In genomic region chr5:138084507-138084906, GRCm38 (mm10) we compare ENCODE assay signal across 9 mouse cellular contexts. TPM values are rescaled to one million over a fixed set of nuclear protein-coding genes. Genes with fewer than 3 reads are reported as not detected.
DNase-seq lines count a peak whose midpoint lies in the region; ATAC-seq and TF ChIP-seq lines count a peak whose summit lies in the region.
"Had no signal": no experiment of that assay in that cellular context is flagged by ENCODE, and none has a peak within 500 bp of the region (broad histone marks: within the 10 kb centered on the region; RNA-seq: fewer than 3 reads in every experiment).

No protein-coding gene starts in this region.

- 0 out of 2 replicates have a peak, but pooled peaks cover 3% of the 10 kb centered on the region for H3K4me1 ChIP-seq in lung, embryonic 14.5 days (ENCODE audit: insufficient read depth)
- peaks cover 12% of the 10 kb centered on the region for H3K4me1 ChIP-seq in limb, embryonic 10.5 days
- peaks cover 37% of the 10 kb centered on the region for H3K4me1 ChIP-seq in neural tube, embryonic 13.5 days (replicated peaks)

- peak overlapping the region; percentile 95 for H3K4me3 ChIP-seq in lung, embryonic 14.5 days (ENCODE audit: low read depth, low read length)
- peak overlapping the region; percentile 87 for H3K4me3 ChIP-seq in limb, embryonic 10.5 days
- H3K4me3 ChIP-seq in neural tube, embryonic 13.5 days, result peak overlapping the region; percentile 95

- ATAC-seq in lung, embryonic 14.5 days (ENCODE audit: insufficient read depth), result no peak
- peak; percentile 72 for ATAC-seq in erythroblast, adult 5-6 weeks (replicated peaks; ENCODE audit: low FRiP score, poor library complexity, severe bottlenecking)
- peak; percentile 37; the same call in 1 of the 2 replicates for ATAC-seq in neural tube, embryonic 13.5 days (ENCODE audit: low read depth)

- 37% methylated on average over 2 of the region's 2 CpGs for WGBS in lung, embryonic 14.5 days
- 33% methylated on average over 2 of the region's 2 CpGs for WGBS in limb, embryonic 10.5 days
- 67% methylated on average over 2 of the region's 2 CpGs for WGBS in neural tube, embryonic 13.5 days

- DNase-seq in lung, embryonic 14.5 days, result peak; percentile 6
- DNase-seq in lung, postnatal 4 days, result no peak
- DNase-seq in limb, embryonic 10.5 days (ENCODE audit: low spot score), result peak; percentile 35
- DNase-seq in c-Kit-positive CD71-positive TER-119-positive erythroid progenitor cells, embryonic 14.5 days (ENCODE audit: low spot score), result no peak
- DNase-seq in urinary bladder, postnatal 14 days (ENCODE audit: low spot score), result no peak
- DNase-seq in frontal cortex, postnatal 25 days (ENCODE audit: low spot score in 2 of 2), result no peak

- no peaks in the 10 kb centered on the region for H3K27me3 ChIP-seq in lung, embryonic 14.5 days (ENCODE audit: insufficient read depth, low read length)
- no peaks in the 10 kb centered on the region for H3K27me3 ChIP-seq in limb, embryonic 10.5 days (ENCODE audit: low read depth, poor library complexity, severe bottlenecking)
- no peaks in the 10 kb centered on the region for H3K27me3 ChIP-seq in neural tube, embryonic 13.5 days

- H3K4me2 ChIP-seq in lung, embryonic 14.5 days, result peak overlapping the region; percentile 77
- H3K4me2 ChIP-seq in neural tube, embryonic 13.5 days, result peak overlapping the region; percentile 87

- H3K27ac ChIP-seq in lung, embryonic 14.5 days (ENCODE audit: low read depth), result no peak overlapping the region
- H3K27ac ChIP-seq in limb, embryonic 10.5 days, result peak overlapping the region; percentile 97
- no peak overlapping the region for H3K27ac ChIP-seq in neural tube, embryonic 13.5 days (replicated peaks)

- peak overlapping the region; percentile 98 for H3K9ac ChIP-seq in lung, embryonic 14.5 days
- H3K9ac ChIP-seq in neural tube, embryonic 13.5 days, result peak overlapping the region; percentile 99

- no peaks in the 10 kb centered on the region for H3K9me3 ChIP-seq in lung, embryonic 14.5 days (ENCODE audit: low read depth, low read length)
- H3K9me3 ChIP-seq in limb, embryonic 10.5 days (replicated peaks), result no peaks in the 10 kb centered on the region
- H3K9me3 ChIP-seq in neural tube, embryonic 13.5 days, result no peaks in the 10 kb centered on the region

- TF ChIP-seq CTCF in lung, embryonic 14.5 days (IDR thresholded peaks at IDR 0.05; ENCODE audit: low read depth), result no peak

- peaks cover 17% of the 10 kb centered on the region for H3K36me3 ChIP-seq in lung, embryonic 14.5 days (ENCODE audit: insufficient read depth)
- H3K36me3 ChIP-seq in limb, embryonic 10.5 days, result peaks cover 26% of the 10 kb centered on the region
- peaks cover 19% of the 10 kb centered on the region for H3K36me3 ChIP-seq in neural tube, embryonic 13.5 days

RNA-seq across cellular contexts. Expression of gene Zkscan1, which starts 0.4 kb away (rescaled TPM):
- 24.5 and 27.2 TPM in 2 replicates for polyA plus RNA-seq in lung, embryonic 14.5 days (2014; fragmentation: Nextera tagmentation; extraction: Ambion mirVana)
- total RNA-seq in erythroblast, adult 5-6 weeks (2015; ENCODE audit: low replicate concordance), result 10.0 and 15.7 TPM in 2 replicates
- total RNA-seq in erythroblast, adult 5-6 weeks (2017; ENCODE audit: low replicate concordance), result 11.1 and 16.9 TPM in 2 replicates
- 24.5 and 29.4 TPM in 2 replicates for polyA plus RNA-seq in limb, embryonic 10.5 days (2016; fragmentation: Nextera tagmentation; extraction: Ambion mirVana)
- 26.1 and 26.5 TPM in 2 replicates for polyA plus RNA-seq in neural tube, embryonic 13.5 days (2015; fragmentation: Nextera tagmentation; extraction: Ambion mirVana)

RNA-seq across cellular contexts. Expression of gene Smok3c, which starts 31.5 kb away (rescaled TPM):
- not detected in 2 replicates for polyA plus RNA-seq in lung, embryonic 14.5 days (2014; fragmentation: Nextera tagmentation; extraction: Ambion mirVana)
- total RNA-seq in erythroblast, adult 5-6 weeks (2015; ENCODE audit: low replicate concordance), result not detected in 2 replicates
- not detected in 2 replicates for total RNA-seq in erythroblast, adult 5-6 weeks (2017; ENCODE audit: low replicate concordance)
- not detected in 2 replicates for polyA plus RNA-seq in limb, embryonic 10.5 days (2016; fragmentation: Nextera tagmentation; extraction: Ambion mirVana)
- polyA plus RNA-seq in neural tube, embryonic 13.5 days (2015; fragmentation: Nextera tagmentation; extraction: Ambion mirVana), result not detected in 2 replicates
- polyA plus RNA-seq: brain, embryonic 14.5 days had no signal

RNA-seq across cellular contexts. Expression of gene Zscan21, which starts 32.2 kb away (rescaled TPM):
- polyA plus RNA-seq in lung, embryonic 14.5 days (2014; fragmentation: Nextera tagmentation; extraction: Ambion mirVana), result 63.0 and 64.9 TPM in 2 replicates
- total RNA-seq in erythroblast, adult 5-6 weeks (2015; ENCODE audit: low replicate concordance), result 3.8 and 9.2 TPM in 2 replicates
- 6.8 and 13.2 TPM in 2 replicates for total RNA-seq in erythroblast, adult 5-6 weeks (2017; ENCODE audit: low replicate concordance)
- 87.1 and 97.2 TPM in 2 replicates for polyA plus RNA-seq in limb, embryonic 10.5 days (2016; fragmentation: Nextera tagmentation; extraction: Ambion mirVana)
- polyA plus RNA-seq in neural tube, embryonic 13.5 days (2015; fragmentation: Nextera tagmentation; extraction: Ambion mirVana), result 96.3 and 98.2 TPM in 2 replicates

Comparison
In these comparisons a context has a peak if more than half of its experiments do, and no peak if none do; other contexts are left out.
1. DNase-seq: peak in lung, embryonic 14.5 days (single experiment) and limb, embryonic 10.5 days (single experiment); none in lung, postnatal 4 days (0 of 2), c-Kit-positive CD71-positive TER-119-positive erythroid progenitor cells, embryonic 14.5 days (single experiment), urinary bladder, postnatal 14 days (single experiment) and frontal cortex, postnatal 25 days (0 of 2).
2. Peak in every context shown above with its lines, with median percentiles within 50 percentile points of each other: H3K4me3 ChIP-seq.